Mouse (Mus musculus): ENCODE measurements around the gene Kif1b.

- no peak for TF ChIP-seq CTCF (IDR thresholded peaks at IDR 0.05; ENCODE audit: extremely low read depth, insufficient read length, insufficient replicate concordance, low read depth, low read length)
- no peak for TF ChIP-seq POLR2A (IDR thresholded peaks at IDR 0.05; ENCODE audit: low read depth, low read length)
Measured at GRCm38 (mm10) chr4:149150721-149151120, 156.8 kb downstream of the Kif1b start.
